Mouse (Mus musculus): ENCODE data around the gene Il9r. TPM values are rescaled to one million over a fixed set of nuclear protein-coding genes. Genes with fewer than 3 reads are reported as not detected.
A peak's percentile ranks its signal among the peaks of the same experiment; 100 is the strongest.

Gene Il9r
- total RNA-seq, 1 experiment: 0.13 TPM

- DNase-seq (ENCODE audit: low read depth, low spot score): no peak
- H3K9me3 ChIP-seq (ENCODE audit: control insufficient read depth, insufficient read depth, low read depth, low read length): no peaks in the 10 kb centered on the region
- no peak overlapping the region for H3K9ac ChIP-seq (ENCODE audit: insufficient read depth, low read depth, low read length, poor library complexity, severe bottlenecking)
- H3K36me3 ChIP-seq (ENCODE audit: control insufficient read depth, insufficient read depth, low read length, poor library complexity, severe bottlenecking): no peaks in the 10 kb centered on the region
- H3K4me3 ChIP-seq (ENCODE audit: insufficient read depth in 1 of 2, low read depth in 1 of 2, low read length in 2 of 2, poor library complexity in 1 of 2, severe bottlenecking in 1 of 2): no peak overlapping the region
- H3K4me1 ChIP-seq (ENCODE audit: control insufficient read depth in 2 of 2, insufficient read depth in 2 of 2, low read length in 2 of 2, poor library complexity in 1 of 2): peaks cover 0 to 6% of the 10 kb centered on the region in 2 experiments; a peak in 1 of 4 replicates
- in situ Hi-C loops (cut with MboI; ENCODE audit: low sequenced_read_pairs in 2 of 2, unreplicated experiment in 2 of 2): loop anchor here in 1 of 2 experiments (10.0 kb wide), 1 partner anchor 148 kb away; no protein-coding TSS in a partner anchor
- no peak for TF ChIP-seq ZNF384 (IDR thresholded peaks at IDR 0.05; ENCODE audit: low read depth, low read length)
- no peak for TF ChIP-seq CHD2 (IDR thresholded peaks at IDR 0.05; ENCODE audit: low read depth, low read length)
- no peak for TF ChIP-seq MAFK (IDR thresholded peaks at IDR 0.05; ENCODE audit: insufficient read depth, low read depth, low read length)
- no peak for TF ChIP-seq ZC3H11A (IDR thresholded peaks at IDR 0.05; ENCODE audit: borderline replicate concordance, low read depth, low read length)
- no peak for TF ChIP-seq HCFC1 (IDR thresholded peaks at IDR 0.05; ENCODE audit: borderline replicate concordance, insufficient read depth, low read length)
- no peak overlapping the region for H3K27ac ChIP-seq (ENCODE audit: insufficient read depth, low read depth, low read length, poor library complexity, severe bottlenecking)
These were observed 12.8 kb downstream of the Il9r start for GRCm38 (mm10) chr11:32187256-32187655.

GRCm38 (mm10) chr11:32186031-32186430 lies 14.0 kb downstream of the Il9r start:
- in situ Hi-C loops (cut with MboI; ENCODE audit: low sequenced_read_pairs in 2 of 2, unreplicated experiment in 2 of 2): loop anchor here in 1 of 2 experiments (10.0 kb wide), 1 partner anchor 149 kb away; no protein-coding TSS in a partner anchor

GRCm38 (mm10) chr11:32184469-32184868 lies 15.6 kb downstream of the Il9r start:
- Histone ChIP-seq H3K9me3 (ENCODE audit: control insufficient read depth, insufficient read depth, low read depth, low read length) (no peaks in the 10 kb centered on the region), H3K36me3 (ENCODE audit: control insufficient read depth, insufficient read depth, low read length, poor library complexity, severe bottlenecking) (no peaks in the 10 kb centered on the region), H3K4me3 (ENCODE audit: insufficient read depth in 1 of 2, low read depth in 1 of 2, low read length in 2 of 2, poor library complexity in 1 of 2, severe bottlenecking in 1 of 2) (no peak overlapping the region), H3K27ac (ENCODE audit: insufficient read depth, low read depth, low read length, poor library complexity, severe bottlenecking) (no peak overlapping the region), H3K9ac (ENCODE audit: insufficient read depth, low read depth, low read length, poor library complexity, severe bottlenecking) (no peak overlapping the region), H3K4me1 (ENCODE audit: control insufficient read depth in 2 of 2, insufficient read depth in 2 of 2, low read length in 2 of 2, poor library complexity in 1 of 2) (0 out of 4 replicates have a peak, but pooled peaks cover 0 to under 1% of the 10 kb centered on the region in 2 experiments)
- in situ Hi-C loops (cut with MboI; ENCODE audit: low sequenced_read_pairs in 2 of 2, unreplicated experiment in 2 of 2): loop anchor here in 1 of 2 experiments (10.0 kb wide), 1 partner anchor 150 kb away; no protein-coding TSS in a partner anchor
- no peak for DNase-seq (ENCODE audit: low read depth, low spot score)
- TF ChIP-seq HCFC1 (IDR thresholded peaks at IDR 0.05; ENCODE audit: borderline replicate concordance, insufficient read depth, low read length) (no peak), CHD2 (IDR thresholded peaks at IDR 0.05; ENCODE audit: low read depth, low read length) (no peak), ZNF384 (IDR thresholded peaks at IDR 0.05; ENCODE audit: low read depth, low read length) (no peak), MAFK (IDR thresholded peaks at IDR 0.05; ENCODE audit: insufficient read depth, low read depth, low read length) (no peak), ZC3H11A (IDR thresholded peaks at IDR 0.05; ENCODE audit: borderline replicate concordance, low read depth, low read length) (no peak)

More at GRCm38 (mm10) chr11:32186031-32186430, 14.0 kb downstream of the Il9r start:
- TF ChIP-seq MAFK (IDR thresholded peaks at IDR 0.05; ENCODE audit: insufficient read depth, low read depth, low read length) (no peak), ZNF384 (IDR thresholded peaks at IDR 0.05; ENCODE audit: low read depth, low read length) (no peak), CHD2 (IDR thresholded peaks at IDR 0.05; ENCODE audit: low read depth, low read length) (no peak), HCFC1 (IDR thresholded peaks at IDR 0.05; ENCODE audit: borderline replicate concordance, insufficient read depth, low read length) (no peak)
- peaks cover 0 to 6% of the 10 kb centered on the region in 2 experiments; a peak in 1 of 4 replicates for H3K4me1 ChIP-seq (ENCODE audit: control insufficient read depth in 2 of 2, insufficient read depth in 2 of 2, low read length in 2 of 2, poor library complexity in 1 of 2)
- DNase-seq (ENCODE audit: low read depth, low spot score): no peak
- H3K9me3 ChIP-seq (ENCODE audit: control insufficient read depth, insufficient read depth, low read depth, low read length): no peaks in the 10 kb centered on the region
- H3K4me3 ChIP-seq (ENCODE audit: insufficient read depth in 1 of 2, low read depth in 1 of 2, low read length in 2 of 2, poor library complexity in 1 of 2, severe bottlenecking in 1 of 2): no peak overlapping the region
- H3K36me3 ChIP-seq (ENCODE audit: control insufficient read depth, insufficient read depth, low read length, poor library complexity, severe bottlenecking): no peaks in the 10 kb centered on the region
- no peak overlapping the region for H3K9ac ChIP-seq (ENCODE audit: insufficient read depth, low read depth, low read length, poor library complexity, severe bottlenecking)
- no peak overlapping the region for H3K27ac ChIP-seq (ENCODE audit: insufficient read depth, low read depth, low read length, poor library complexity, severe bottlenecking)

- Histone ChIP-seq H3K9me3 (ENCODE audit: control insufficient read depth, insufficient read depth, low read depth, low read length) (no peaks in the 10 kb centered on the region), H3K9ac (ENCODE audit: insufficient read depth, low read depth, low read length, poor library complexity, severe bottlenecking) (no peak overlapping the region), H3K4me3 (ENCODE audit: insufficient read depth in 1 of 2, low read depth in 1 of 2, low read length in 2 of 2, poor library complexity in 1 of 2, severe bottlenecking in 1 of 2) (no peak overlapping the region), H3K36me3 (ENCODE audit: control insufficient read depth, insufficient read depth, low read length, poor library complexity, severe bottlenecking) (no peaks in the 10 kb centered on the region), H3K4me1 (ENCODE audit: control insufficient read depth in 2 of 2, insufficient read depth in 2 of 2, low read length in 2 of 2, poor library complexity in 1 of 2) (no peaks in the 10 kb centered on the region), H3K27ac (ENCODE audit: insufficient read depth, low read depth, low read length, poor library complexity, severe bottlenecking) (no peak overlapping the region)
- in situ Hi-C loops (cut with MboI; ENCODE audit: low sequenced_read_pairs in 2 of 2, unreplicated experiment in 2 of 2): loop anchor here in 1 of 2 experiments (10.0 kb wide), 1 partner anchor 153 kb away; no protein-coding TSS in a partner anchor
- TF ChIP-seq CHD2 (IDR thresholded peaks at IDR 0.05; ENCODE audit: low read depth, low read length) (no peak), ZNF384 (IDR thresholded peaks at IDR 0.05; ENCODE audit: low read depth, low read length) (no peak), ZC3H11A (IDR thresholded peaks at IDR 0.05; ENCODE audit: borderline replicate concordance, low read depth, low read length) (peak; percentile 79; the same call in 1 of the 2 replicates), HCFC1 (IDR thresholded peaks at IDR 0.05; ENCODE audit: borderline replicate concordance, insufficient read depth, low read length) (no peak), MAFK (IDR thresholded peaks at IDR 0.05; ENCODE audit: insufficient read depth, low read depth, low read length) (no peak)
- peak; percentile 63 for DNase-seq (ENCODE audit: low read depth, low spot score)
These were observed 17.9 kb downstream of the Il9r start for GRCm38 (mm10) chr11:32181973-32182868.
